Mouse (Mus musculus) testis, adult 2 months (tissue): ENCODE data around the gene Mrpl14.

Source experiments
- CTCF ChIP-seq: fragments of 200-500 bp; IDR thresholded peaks from 2 replicates; pipeline ENCODE4 v1.5.1; 2012; ENCODE audit warnings: low read depth, mild to moderate bottlenecking, inconsistent platforms, low read length, moderate library complexity; ENCODE audit not compliant: control insufficient read depth, insufficient read depth, insufficient replicate concordance
- POLR2A ChIP-seq: fragments of 200-500 bp; IDR thresholded peaks from 2 replicates; pipeline ENCODE4 v1.6.1; 2012; ENCODE audit warnings: low read depth, mild to moderate bottlenecking, inconsistent platforms, low read length, moderate library complexity; ENCODE audit not compliant: control insufficient read depth

DNA sequence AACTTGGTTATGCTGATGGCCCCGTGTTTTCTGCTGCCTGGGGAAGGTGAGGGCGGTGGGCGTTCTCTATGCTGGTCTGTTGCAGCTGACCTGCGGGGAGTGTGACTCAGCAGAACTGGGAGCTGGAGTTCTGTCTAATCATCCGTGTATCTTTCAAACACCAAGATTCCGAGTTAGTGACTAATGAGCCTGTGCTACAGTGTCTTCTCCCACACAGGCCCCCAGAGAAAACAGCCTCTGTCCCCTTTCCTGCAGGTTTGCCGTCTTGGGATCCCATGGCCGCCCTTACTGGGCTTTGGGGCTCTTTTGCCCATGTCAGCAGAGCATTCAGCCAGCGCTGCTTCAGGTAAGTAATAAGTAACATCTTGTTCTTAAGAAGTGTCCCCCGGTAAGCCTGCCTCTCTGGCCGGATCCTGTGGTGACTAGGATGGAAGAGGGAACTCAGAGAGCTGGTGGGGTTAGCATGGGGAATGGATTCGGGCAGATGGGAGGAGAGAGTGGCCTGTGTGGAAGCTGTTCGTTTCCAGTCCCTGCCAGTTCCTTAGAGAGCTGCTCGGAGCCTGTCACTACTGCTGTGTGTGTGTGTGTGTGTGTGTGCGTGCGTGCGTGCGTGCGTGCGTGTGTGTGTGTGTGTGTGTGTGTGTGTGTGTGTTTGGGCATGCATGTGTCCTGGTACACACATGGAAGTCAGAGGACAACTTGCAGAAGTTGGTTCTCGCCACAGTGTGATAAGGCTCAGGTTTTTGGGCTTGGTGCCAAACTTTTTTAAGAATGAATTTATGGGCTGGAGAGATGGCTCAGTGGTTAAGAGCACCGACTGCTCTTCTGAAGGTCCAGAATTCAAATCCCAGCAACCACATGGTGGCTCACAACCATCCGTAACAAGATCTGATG lies 9.4 kb downstream of the Mrpl14 start:
- no peak for TF ChIP-seq POLR2A
- TF ChIP-seq CTCF = no peak
